Mouse (Mus musculus): ENCODE results near the gene D430041D05Rik. TPM values are rescaled to one million over a fixed set of nuclear protein-coding genes. Genes with fewer than 3 reads are reported as not detected.

D430041D05Rik gene
- polyA plus RNA-seq, 1 experiment from 2014 or later, result 0.05 TPM

DNA sequence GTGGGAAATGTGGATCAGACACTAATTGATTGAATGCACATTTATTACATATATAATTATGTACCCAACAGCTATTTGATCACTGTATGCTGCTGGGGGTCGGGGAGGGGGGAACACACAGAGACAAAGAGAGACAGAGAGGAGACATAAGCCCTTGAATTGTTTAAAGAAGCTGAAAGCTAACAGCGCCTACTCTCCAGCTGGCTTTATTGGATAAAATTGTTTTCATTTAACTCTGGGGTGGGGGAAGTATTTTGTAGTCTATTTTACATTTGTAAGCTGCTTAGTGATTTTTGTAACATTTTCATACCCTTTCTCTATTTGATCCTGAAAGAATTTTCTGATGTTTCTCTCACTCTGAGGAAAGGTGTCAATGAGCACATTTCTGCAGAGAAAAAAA is 201.4 kb downstream of the D430041D05Rik start:
- WGBS, result 75% methylated on average over 2 of the region's 2 CpGs
- H3K4me3 ChIP-seq (ENCODE audit: control insufficient read depth in 1 of 2, insufficient read depth in 1 of 2, low read depth in 1 of 2, low read length in 2 of 2), result no peak overlapping the region
- H3K27me3 ChIP-seq (ENCODE audit: control insufficient read depth, insufficient read depth, low read length), result no peaks in the 10 kb centered on the region
- H3K36me3 ChIP-seq (ENCODE audit: control insufficient read depth, insufficient read depth, low read length), result no peaks in the 10 kb centered on the region
- peaks cover 0 to 2% of the 10 kb centered on the region in 2 experiments; a peak in 1 of 4 replicates for H3K4me1 ChIP-seq (ENCODE audit: control insufficient read depth in 2 of 2, insufficient read depth in 2 of 2, low read length in 2 of 2)
- no peak overlapping the region for H3K27ac ChIP-seq (replicated peaks in 1 of 2; ENCODE audit: control insufficient read depth in 1 of 2, insufficient read depth in 1 of 2, low read depth in 2 of 2, low read length in 2 of 2)
- ATAC-seq (ENCODE audit: insufficient number of reproducible peaks, insufficient read depth, low FRiP score, low read depth), result no peak
- H3K9me3 ChIP-seq (ENCODE audit: control insufficient read depth, low read length), result no peaks in the 10 kb centered on the region
- H3K4me2 ChIP-seq (ENCODE audit: low read length), result no peak overlapping the region
- H3K9ac ChIP-seq (ENCODE audit: low read length), result no peak overlapping the region

DNA sequence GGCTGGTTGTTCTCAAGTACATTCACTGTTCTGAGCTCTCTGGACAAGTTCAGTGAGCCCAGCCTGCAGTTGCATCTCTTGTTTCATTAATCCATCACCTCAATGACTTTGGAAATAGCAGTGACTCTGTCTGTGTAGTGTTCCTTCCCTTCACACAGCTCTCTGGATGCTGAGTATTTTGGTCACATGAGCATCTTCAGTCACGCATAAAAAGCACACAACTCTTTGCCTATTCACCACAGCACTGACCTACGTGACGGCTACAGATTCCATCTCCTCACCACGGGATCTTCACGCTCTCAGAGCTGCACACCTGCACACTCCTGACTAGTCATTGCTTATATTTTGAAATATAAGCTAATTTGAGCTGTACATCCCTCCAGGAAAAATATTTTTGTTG is 202.4 kb downstream of the D430041D05Rik start:
- Histone ChIP-seq H3K27ac (replicated peaks in 1 of 2; ENCODE audit: control insufficient read depth in 1 of 2, insufficient read depth in 1 of 2, low read depth in 2 of 2, low read length in 2 of 2) (no peak overlapping the region), H3K4me2 (ENCODE audit: low read length) (no peak overlapping the region), H3K36me3 (ENCODE audit: control insufficient read depth, insufficient read depth, low read length) (no peaks in the 10 kb centered on the region), H3K27me3 (ENCODE audit: control insufficient read depth, insufficient read depth, low read length) (no peaks in the 10 kb centered on the region), H3K4me3 (ENCODE audit: control insufficient read depth in 1 of 2, insufficient read depth in 1 of 2, low read depth in 1 of 2, low read length in 2 of 2) (no peak overlapping the region), H3K4me1 (ENCODE audit: control insufficient read depth in 2 of 2, insufficient read depth in 2 of 2, low read length in 2 of 2) (peaks cover 0 to 2% of the 10 kb centered on the region in 2 experiments; a peak in 1 of 4 replicates), H3K9me3 (ENCODE audit: control insufficient read depth, low read length) (no peaks in the 10 kb centered on the region), H3K9ac (ENCODE audit: low read length) (no peak overlapping the region)
- no peak for ATAC-seq (ENCODE audit: insufficient number of reproducible peaks, insufficient read depth, low FRiP score, low read depth)
- WGBS, result 79% methylated on average over 5 of the region's 5 CpGs

DNA sequence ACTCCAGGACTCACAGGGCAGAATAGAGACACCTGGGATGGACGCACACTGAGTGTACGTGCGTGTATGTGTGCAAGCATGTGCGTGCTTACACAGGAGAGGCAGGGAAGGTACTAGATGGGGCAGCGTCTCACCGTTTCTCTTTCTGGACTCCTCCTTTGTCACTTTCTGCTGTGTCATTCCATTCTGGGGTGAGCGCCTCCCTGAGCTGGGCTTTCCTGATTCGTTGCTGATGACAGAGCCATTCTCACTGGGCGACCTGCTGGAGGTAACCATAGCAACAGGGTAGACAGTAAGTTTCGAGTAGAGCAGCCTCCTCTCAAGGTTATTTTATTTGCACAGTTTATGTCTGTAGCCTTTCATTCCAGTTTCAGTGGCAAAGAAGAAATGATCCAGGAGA is 202.9 kb downstream of the D430041D05Rik start:
- no peak for ATAC-seq (ENCODE audit: insufficient number of reproducible peaks, insufficient read depth, low FRiP score, low read depth)
- 42% methylated on average over 10 of the region's 10 CpGs for WGBS

DNA sequence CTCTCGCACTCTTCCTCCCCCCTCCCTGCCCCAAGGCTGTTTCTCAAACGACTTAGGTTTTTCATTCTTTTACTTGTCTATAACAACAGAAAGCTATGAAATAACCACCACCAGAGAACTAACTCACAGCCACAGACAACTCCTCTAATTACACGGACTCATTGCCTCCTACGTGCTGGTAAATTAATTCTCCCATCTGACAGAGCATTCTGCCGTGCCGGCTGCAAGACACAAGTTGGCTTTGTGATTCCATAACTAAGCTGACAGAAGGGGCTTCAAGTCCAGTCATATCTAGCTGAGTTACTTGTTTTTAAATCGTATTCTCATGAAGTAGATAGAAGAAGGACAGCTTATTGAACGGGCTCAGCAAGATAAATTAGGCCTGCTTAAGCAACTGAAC is 205.2 kb downstream of the D430041D05Rik start:
- no peak for ATAC-seq (ENCODE audit: insufficient number of reproducible peaks, insufficient read depth, low FRiP score, low read depth)
- WGBS, result 79% methylated on average over 8 of the region's 8 CpGs
- Histone ChIP-seq H3K9me3 (ENCODE audit: control insufficient read depth, low read length) (no peaks in the 10 kb centered on the region), H3K4me1 (ENCODE audit: control insufficient read depth in 2 of 2, insufficient read depth in 2 of 2, low read length in 2 of 2) (peaks cover 0 to 2% of the 10 kb centered on the region in 2 experiments; a peak in 1 of 4 replicates), H3K9ac (ENCODE audit: low read length) (no peak overlapping the region), H3K36me3 (ENCODE audit: control insufficient read depth, insufficient read depth, low read length) (no peaks in the 10 kb centered on the region), H3K27me3 (ENCODE audit: control insufficient read depth, insufficient read depth, low read length) (no peaks in the 10 kb centered on the region), H3K4me3 (ENCODE audit: control insufficient read depth in 1 of 2, insufficient read depth in 1 of 2, low read depth in 1 of 2, low read length in 2 of 2) (no peak overlapping the region), H3K4me2 (ENCODE audit: low read length) (no peak overlapping the region), H3K27ac (replicated peaks in 1 of 2; ENCODE audit: control insufficient read depth in 1 of 2, insufficient read depth in 1 of 2, low read depth in 2 of 2, low read length in 2 of 2) (no peak overlapping the region)

More for the DNA sequence above, 202.9 kb downstream of the D430041D05Rik start:
- H3K27me3 ChIP-seq (ENCODE audit: control insufficient read depth, insufficient read depth, low read length), result no peaks in the 10 kb centered on the region
- H3K36me3 ChIP-seq (ENCODE audit: control insufficient read depth, insufficient read depth, low read length), result no peaks in the 10 kb centered on the region
- H3K4me2 ChIP-seq (ENCODE audit: low read length), result no peak overlapping the region
- H3K4me3 ChIP-seq (ENCODE audit: control insufficient read depth in 1 of 2, insufficient read depth in 1 of 2, low read depth in 1 of 2, low read length in 2 of 2), result no peak overlapping the region
- H3K9me3 ChIP-seq (ENCODE audit: control insufficient read depth, low read length), result no peaks in the 10 kb centered on the region
- no peak overlapping the region for H3K9ac ChIP-seq (ENCODE audit: low read length)
- H3K4me1 ChIP-seq (ENCODE audit: control insufficient read depth in 2 of 2, insufficient read depth in 2 of 2, low read length in 2 of 2), result peaks cover 0 to 2% of the 10 kb centered on the region in 2 experiments; a peak in 1 of 4 replicates
- H3K27ac ChIP-seq (replicated peaks in 1 of 2; ENCODE audit: control insufficient read depth in 1 of 2, insufficient read depth in 1 of 2, low read depth in 2 of 2, low read length in 2 of 2), result no peak overlapping the region

DNA sequence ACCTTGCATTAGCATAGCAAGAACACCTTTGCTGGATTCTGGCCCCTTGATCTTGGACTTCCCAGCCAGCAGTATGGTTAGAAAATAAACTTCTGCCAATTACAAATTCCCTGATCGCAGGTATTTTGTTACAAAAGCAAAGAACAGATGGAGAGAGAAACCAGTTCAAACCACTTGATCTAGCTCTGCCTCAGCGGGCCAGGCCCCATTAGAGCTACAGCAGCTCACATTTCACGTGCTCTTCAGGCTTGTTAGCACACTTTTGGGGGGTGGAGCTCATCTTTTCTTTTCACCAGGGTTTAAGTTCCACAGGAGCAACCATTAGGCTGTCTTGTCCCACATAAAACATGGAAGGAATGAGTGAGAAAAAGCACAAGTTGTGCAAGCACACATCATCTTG is 210.6 kb downstream of the D430041D05Rik start:
- no peaks in the 10 kb centered on the region for H3K27me3 ChIP-seq (ENCODE audit: control insufficient read depth, insufficient read depth, low read length)
- H3K9ac ChIP-seq (ENCODE audit: low read length), result no peak overlapping the region
- H3K4me3 ChIP-seq (ENCODE audit: control insufficient read depth in 1 of 2, insufficient read depth in 1 of 2, low read depth in 1 of 2, low read length in 2 of 2), result no peak overlapping the region
- H3K4me1 ChIP-seq (ENCODE audit: control insufficient read depth in 2 of 2, insufficient read depth in 2 of 2, low read length in 2 of 2), result no peaks in the 10 kb centered on the region
- no peaks in the 10 kb centered on the region for H3K9me3 ChIP-seq (ENCODE audit: control insufficient read depth, low read length)
- no peak overlapping the region for H3K27ac ChIP-seq (replicated peaks in 1 of 2; ENCODE audit: control insufficient read depth in 1 of 2, insufficient read depth in 1 of 2, low read depth in 2 of 2, low read length in 2 of 2)
- no peak overlapping the region for H3K4me2 ChIP-seq (ENCODE audit: low read length)
- WGBS, result 62% methylated on average over 3 of the region's 3 CpGs
- no peak for ATAC-seq (ENCODE audit: insufficient number of reproducible peaks, insufficient read depth, low FRiP score, low read depth)
- no peaks in the 10 kb centered on the region for H3K36me3 ChIP-seq (ENCODE audit: control insufficient read depth, insufficient read depth, low read length)

DNA sequence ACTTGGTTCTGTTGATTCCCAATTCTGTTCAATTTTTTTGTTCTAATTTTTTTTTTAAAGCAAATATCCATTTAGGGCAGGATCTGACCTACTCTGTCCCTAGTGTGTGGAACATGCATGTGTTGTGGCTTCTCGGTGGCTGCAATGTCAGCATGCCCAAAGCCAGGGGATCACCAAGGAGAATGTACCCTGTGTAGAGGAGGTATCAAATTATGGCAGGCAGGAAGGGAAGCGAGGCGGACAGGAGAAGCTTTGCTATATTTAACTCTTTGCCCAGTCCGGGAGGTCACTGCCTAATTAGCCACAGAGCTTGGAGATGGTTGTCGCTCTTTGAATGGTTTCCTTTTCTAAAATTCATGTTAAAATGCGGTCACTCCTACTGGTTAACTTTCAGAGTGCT is 212.6 kb downstream of the D430041D05Rik start:
- Histone ChIP-seq H3K4me3 (ENCODE audit: control insufficient read depth in 1 of 2, insufficient read depth in 1 of 2, low read depth in 1 of 2, low read length in 2 of 2) (no peak overlapping the region), H3K9me3 (ENCODE audit: control insufficient read depth, low read length) (no peaks in the 10 kb centered on the region), H3K36me3 (ENCODE audit: control insufficient read depth, insufficient read depth, low read length) (no peaks in the 10 kb centered on the region), H3K4me1 (ENCODE audit: control insufficient read depth in 2 of 2, insufficient read depth in 2 of 2, low read length in 2 of 2) (no peaks in the 10 kb centered on the region), H3K4me2 (ENCODE audit: low read length) (no peak overlapping the region), H3K27ac (replicated peaks in 1 of 2; ENCODE audit: control insufficient read depth in 1 of 2, insufficient read depth in 1 of 2, low read depth in 2 of 2, low read length in 2 of 2) (no peak overlapping the region), H3K9ac (ENCODE audit: low read length) (no peak overlapping the region), H3K27me3 (ENCODE audit: control insufficient read depth, insufficient read depth, low read length) (no peaks in the 10 kb centered on the region)
- 41% methylated on average over 6 of the region's 6 CpGs for WGBS
- ATAC-seq (ENCODE audit: insufficient number of reproducible peaks, insufficient read depth, low FRiP score, low read depth), result no peak

DNA sequence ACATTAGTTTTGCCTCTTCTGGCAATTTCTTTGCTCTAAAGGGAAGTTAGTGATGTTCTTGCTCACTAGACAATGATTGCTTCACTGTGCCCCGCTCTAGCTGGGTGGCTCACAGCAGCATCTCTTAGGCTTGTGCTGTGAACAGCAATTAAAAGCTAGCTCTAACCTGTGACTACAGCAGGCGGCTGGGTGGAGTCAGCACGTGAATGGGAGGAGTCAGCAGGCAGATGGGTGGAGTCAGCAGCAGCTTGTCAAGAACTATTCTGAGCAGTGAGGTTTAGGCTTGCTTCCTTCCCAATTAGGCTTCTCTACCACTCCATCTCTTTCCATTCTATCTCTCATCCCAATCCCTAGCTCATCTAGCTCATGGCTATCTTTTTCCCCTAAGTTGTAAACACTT is 213.5 kb downstream of the D430041D05Rik start:
- H3K27ac ChIP-seq (replicated peaks in 1 of 2; ENCODE audit: control insufficient read depth in 1 of 2, insufficient read depth in 1 of 2, low read depth in 2 of 2, low read length in 2 of 2), result no peak overlapping the region
- H3K4me3 ChIP-seq (ENCODE audit: control insufficient read depth in 1 of 2, insufficient read depth in 1 of 2, low read depth in 1 of 2, low read length in 2 of 2), result no peak overlapping the region
- WGBS, result 38% methylated on average over 3 of the region's 3 CpGs
- no peaks in the 10 kb centered on the region for H3K9me3 ChIP-seq (ENCODE audit: control insufficient read depth, low read length)
- ATAC-seq (ENCODE audit: insufficient number of reproducible peaks, insufficient read depth, low FRiP score, low read depth), result no peak
- H3K27me3 ChIP-seq (ENCODE audit: control insufficient read depth, insufficient read depth, low read length), result no peaks in the 10 kb centered on the region
- no peaks in the 10 kb centered on the region for H3K4me1 ChIP-seq (ENCODE audit: control insufficient read depth in 2 of 2, insufficient read depth in 2 of 2, low read length in 2 of 2)
- H3K9ac ChIP-seq (ENCODE audit: low read length), result no peak overlapping the region
- no peak overlapping the region for H3K4me2 ChIP-seq (ENCODE audit: low read length)
- no peaks in the 10 kb centered on the region for H3K36me3 ChIP-seq (ENCODE audit: control insufficient read depth, insufficient read depth, low read length)

DNA sequence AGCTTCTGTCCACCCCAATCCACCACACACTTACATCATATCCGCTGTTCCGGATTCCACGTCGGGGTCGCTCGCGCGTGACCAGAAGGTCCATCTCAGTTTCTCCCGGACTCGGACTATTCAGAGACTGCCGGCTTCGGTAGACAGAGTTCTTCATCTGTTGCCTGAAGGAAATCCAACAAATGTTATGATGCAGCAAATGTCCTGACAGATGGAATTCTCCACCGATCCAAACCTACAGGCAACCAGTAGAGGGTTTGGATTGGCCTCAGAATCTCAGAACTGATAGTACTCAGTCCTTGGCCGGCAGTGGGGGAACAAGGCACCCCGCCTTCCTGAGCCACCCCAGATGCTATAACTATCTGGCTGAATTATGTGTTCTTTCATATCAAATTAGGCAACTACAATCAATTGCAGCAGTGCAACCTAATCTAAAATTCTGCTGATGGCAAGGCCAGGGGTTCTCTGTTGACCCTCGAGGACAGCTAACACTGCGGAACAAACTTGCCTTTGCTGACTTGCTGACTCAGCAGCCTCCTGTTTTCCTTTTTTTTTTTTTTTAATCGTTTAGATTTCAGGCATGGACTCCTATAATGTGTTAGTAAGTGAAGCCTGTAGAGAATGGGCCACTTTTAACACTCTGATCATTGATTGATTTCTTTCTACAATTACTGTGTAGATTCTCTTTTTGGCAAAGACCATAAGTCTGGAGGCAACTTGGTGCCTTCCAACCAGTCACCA is 218.2 kb downstream of the D430041D05Rik start:
- Histone ChIP-seq H3K9me3 (ENCODE audit: control insufficient read depth, low read length) (no peaks in the 10 kb centered on the region), H3K27ac (replicated peaks in 1 of 2; ENCODE audit: control insufficient read depth in 1 of 2, insufficient read depth in 1 of 2, low read depth in 2 of 2, low read length in 2 of 2) (no peak overlapping the region), H3K4me3 (ENCODE audit: control insufficient read depth in 1 of 2, insufficient read depth in 1 of 2, low read depth in 1 of 2, low read length in 2 of 2) (no peak overlapping the region), H3K36me3 (ENCODE audit: control insufficient read depth, insufficient read depth, low read length) (no peaks in the 10 kb centered on the region), H3K9ac (ENCODE audit: low read length) (no peak overlapping the region), H3K27me3 (ENCODE audit: control insufficient read depth, insufficient read depth, low read length) (no peaks in the 10 kb centered on the region), H3K4me1 (ENCODE audit: control insufficient read depth in 2 of 2, insufficient read depth in 2 of 2, low read length in 2 of 2) (no peaks in the 10 kb centered on the region), H3K4me2 (ENCODE audit: low read length) (no peak overlapping the region)
- ATAC-seq (ENCODE audit: insufficient number of reproducible peaks, insufficient read depth, low FRiP score, low read depth), result no peak
- 88% methylated on average over 18 of the region's 18 CpGs for WGBS

Measured in heart, embryonic 14.5 days (tissue).